Comparison of ENCODE assay signal across 8 mouse cellular contexts in the genomic region with DNA sequence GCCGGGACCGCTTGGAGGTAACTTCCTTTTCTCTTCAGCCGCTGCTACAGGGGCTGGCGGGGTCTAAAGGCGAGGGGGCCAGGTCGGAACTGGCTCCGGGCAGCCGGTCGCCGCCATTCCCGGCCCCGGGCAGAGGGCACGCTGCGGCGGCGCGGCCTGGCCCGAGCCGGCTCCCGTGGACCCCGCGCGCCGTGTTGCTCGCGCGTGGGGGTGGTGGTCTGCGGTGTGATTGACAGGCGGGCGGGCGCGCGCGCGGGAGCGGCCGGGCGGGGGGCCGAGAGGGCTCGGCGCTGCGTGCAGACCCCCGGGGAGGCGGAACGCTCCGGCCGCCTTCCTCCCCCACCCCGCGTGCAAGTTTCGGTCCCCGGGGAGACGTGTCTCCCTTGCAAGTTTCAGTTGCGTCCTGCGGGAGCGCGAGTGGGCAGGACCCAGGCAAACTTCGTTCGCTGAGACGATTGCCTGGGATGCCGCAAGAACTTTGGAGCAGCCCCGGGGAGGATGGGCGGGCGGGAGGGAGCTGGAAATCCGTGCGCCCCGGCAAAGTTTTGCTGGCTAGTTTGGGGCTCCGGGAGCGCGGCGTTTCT. TPM values are rescaled to one million over a fixed set of nuclear protein-coding genes. Genes with fewer than 3 reads are reported as not detected.
DNase-seq lines count a peak whose midpoint lies in the region; ATAC-seq and TF ChIP-seq lines count a peak whose summit lies in the region.

No protein-coding gene starts in this region.

- TF ChIP-seq EP300 in liver, postnatal 0 days (IDR thresholded peaks at IDR 0.05; ENCODE audit: low read depth): no peak
- TF ChIP-seq EP300 in stomach, postnatal 0 days (optimal IDR thresholded peaks at IDR 0.05): no peak

- H3K4me1 ChIP-seq in heart, embryonic 14.5 days (ENCODE audit: control insufficient read depth in 2 of 2, insufficient read depth in 2 of 2, low read length in 2 of 2): peaks cover 4 to 19% of the 10 kb centered on the region in 2 experiments; a peak in 3 of 4 replicates
- peaks cover 22% of the 10 kb centered on the region for H3K4me1 ChIP-seq in liver, postnatal 0 days (ENCODE audit: insufficient read depth)
- H3K4me1 ChIP-seq in neural tube, embryonic 13.5 days (replicated peaks): peaks cover 32% of the 10 kb centered on the region
- no peaks in the 10 kb centered on the region for H3K4me1 ChIP-seq in stomach, postnatal 0 days (replicated peaks; ENCODE audit: control insufficient read depth, insufficient read depth)

- peak overlapping the region; percentile 97 for H3K9ac ChIP-seq in heart, embryonic 14.5 days (ENCODE audit: low read length)
- peak overlapping the region; percentile 92 for H3K9ac ChIP-seq in liver, postnatal 0 days (replicated peaks)
- H3K9ac ChIP-seq in neural tube, embryonic 13.5 days: peak overlapping the region; percentile 97
- H3K9ac ChIP-seq in stomach, postnatal 0 days (ENCODE audit: low read length): peak overlapping the region; percentile 92

- H3K36me3 ChIP-seq in heart, embryonic 14.5 days (ENCODE audit: control insufficient read depth, insufficient read depth, low read length): no peaks in the 10 kb centered on the region
- no peaks in the 10 kb centered on the region for H3K36me3 ChIP-seq in liver, postnatal 0 days (replicated peaks; ENCODE audit: insufficient read depth, low read length)
- H3K36me3 ChIP-seq in neural tube, embryonic 13.5 days: no peaks in the 10 kb centered on the region
- H3K36me3 ChIP-seq in stomach, postnatal 0 days (ENCODE audit: control insufficient read depth, insufficient read depth, low read length): no peaks in the 10 kb centered on the region

- no peaks in the 10 kb centered on the region for H3K9me3 ChIP-seq in heart, embryonic 14.5 days (ENCODE audit: control insufficient read depth, low read length)
- no peaks in the 10 kb centered on the region for H3K9me3 ChIP-seq in liver, postnatal 0 days (ENCODE audit: low read length)
- no peaks in the 10 kb centered on the region for H3K9me3 ChIP-seq in neural tube, embryonic 13.5 days
- no peaks in the 10 kb centered on the region for H3K9me3 ChIP-seq in stomach, postnatal 0 days (ENCODE audit: control insufficient read depth, low read length)

- H3K27me3 ChIP-seq in heart, embryonic 14.5 days (ENCODE audit: control insufficient read depth, insufficient read depth, low read length): no peaks in the 10 kb centered on the region
- H3K27me3 ChIP-seq in liver, postnatal 0 days (ENCODE audit: insufficient read depth, low read length): no peaks in the 10 kb centered on the region
- 0 out of 2 replicates have a peak, but pooled peaks cover 3% of the 10 kb centered on the region for H3K27me3 ChIP-seq in neural tube, embryonic 13.5 days
- no peaks in the 10 kb centered on the region for H3K27me3 ChIP-seq in stomach, postnatal 0 days (ENCODE audit: control insufficient read depth, insufficient read depth, low read length)

- H3K4me3 ChIP-seq in heart, embryonic 14.5 days (ENCODE audit: control insufficient read depth in 1 of 2, insufficient read depth in 1 of 2, low read depth in 1 of 2, low read length in 2 of 2): peak overlapping the region; percentile 88 to 97
- H3K4me3 ChIP-seq in liver, postnatal 0 days (ENCODE audit: low read depth, low read length): peak overlapping the region; percentile 96
- peak overlapping the region; percentile 91 for H3K4me3 ChIP-seq in neural tube, embryonic 13.5 days
- peak overlapping the region; percentile 96 for H3K4me3 ChIP-seq in stomach, postnatal 0 days (ENCODE audit: low read depth, low read length)

- DNase-seq in CD8-positive naive resting alpha-beta T cell, adult 2 months (ENCODE audit: low read depth in 2 of 2, low spot score in 2 of 2): peak; percentile 16 to 20
- DNase-seq in adrenal gland, postnatal 4 days (ENCODE audit: low spot score in 2 of 2): peak; percentile 20 to 38
- peak; percentile 61 to 80 for DNase-seq in kidney, postnatal 25 days
- peak; percentile 73 for DNase-seq in liver, postnatal 0 days
- DNase-seq in stomach, postnatal 0 days (ENCODE audit: low spot score): peak; percentile 70

- peak; percentile 18; the same call in 1 of the 2 replicates for TF ChIP-seq CTCF in liver, postnatal 0 days (IDR thresholded peaks at IDR 0.05; ENCODE audit: low read depth)
- peak; percentile 36; the same call in 1 of the 2 replicates for TF ChIP-seq CTCF in stomach, postnatal 0 days (IDR thresholded peaks at IDR 0.05; ENCODE audit: low read depth)

- under 1% methylated on average over 52 of the region's 70 CpGs for WGBS in heart, embryonic 14.5 days
- under 1% methylated on average over 46 of the region's 70 CpGs for WGBS in liver, postnatal 0 days (ENCODE audit: insufficient replicate concordance)
- WGBS in neural tube, embryonic 13.5 days: under 1% methylated on average over 59 of the region's 70 CpGs
- WGBS in stomach, postnatal 0 days: under 1% methylated on average over 52 of the region's 70 CpGs

- peak; percentile 56 for ATAC-seq in erythroblast, adult 5-6 weeks (replicated peaks; ENCODE audit: low FRiP score, poor library complexity, severe bottlenecking)
- peak; percentile 70 for ATAC-seq in heart, embryonic 14.5 days (ENCODE audit: insufficient number of reproducible peaks, insufficient read depth, low FRiP score, low read depth)
- ATAC-seq in liver, postnatal 0 days: peak; percentile 64
- peak; percentile 79 for ATAC-seq in neural tube, embryonic 13.5 days (ENCODE audit: low read depth)
- peak; percentile 74 for ATAC-seq in stomach, postnatal 0 days (ENCODE audit: low FRiP score, low TSS enrichment)

- peak overlapping the region; percentile 96 to 97 for H3K27ac ChIP-seq in heart, embryonic 14.5 days (replicated peaks in 1 of 2; ENCODE audit: control insufficient read depth in 1 of 2, insufficient read depth in 1 of 2, low read depth in 2 of 2, low read length in 2 of 2)
- H3K27ac ChIP-seq in liver, postnatal 0 days (ENCODE audit: low read depth): peak overlapping the region; percentile 98
- peak overlapping the region; percentile 98 for H3K27ac ChIP-seq in neural tube, embryonic 13.5 days (replicated peaks)
- H3K27ac ChIP-seq in stomach, postnatal 0 days (replicated peaks): peak overlapping the region; percentile 99

- peak overlapping the region; percentile 80 for H3K4me2 ChIP-seq in heart, embryonic 14.5 days (ENCODE audit: low read length)
- peak overlapping the region; percentile 90 for H3K4me2 ChIP-seq in liver, postnatal 0 days (ENCODE audit: low read depth, low read length)
- H3K4me2 ChIP-seq in neural tube, embryonic 13.5 days: peak overlapping the region; percentile 72
- H3K4me2 ChIP-seq in stomach, postnatal 0 days (replicated peaks; ENCODE audit: low read depth): peak overlapping the region; percentile 62

RNA-seq across cellular contexts. Expression of a gene that starts 0.6 kb away (rescaled TPM):
- 10 to 100 TPM; 40.1 to 44.0 TPM for total RNA-seq in adrenal gland, postnatal 4 days (2021)
- total RNA-seq in erythroblast, adult 5-6 weeks (2015; ENCODE audit: low replicate concordance): 5.0 and 5.8 TPM in 2 replicates
- 6.5 and 17.1 TPM in 2 replicates for total RNA-seq in erythroblast, adult 5-6 weeks (2017; ENCODE audit: low replicate concordance)
- 6.7 and 7.5 TPM in 2 replicates for polyA plus RNA-seq in heart, embryonic 14.5 days (2014; fragmentation: Nextera tagmentation; extraction: Ambion mirVana)
- 4.6 and 5.1 TPM in 2 replicates for polyA plus RNA-seq in liver, postnatal 0 days (2015; fragmentation: Nextera tagmentation; extraction: Ambion mirVana)
- polyA plus RNA-seq in neural tube, embryonic 13.5 days (2015; fragmentation: Nextera tagmentation; extraction: Ambion mirVana): 7.9 and 9.3 TPM in 2 replicates
- 7.4 and 8.9 TPM in 2 replicates for polyA plus RNA-seq in stomach, postnatal 0 days (2015; fragmentation: Nextera tagmentation; extraction: Ambion mirVana)

Comparison
In these comparisons a context has a peak if more than half of its experiments do, and no peak if none do; other contexts are left out.
1. Peak in every context shown above with its lines: DNase-seq, ATAC-seq, H3K4me3 ChIP-seq and H3K27ac ChIP-seq.
2. DNase-seq: peak in every context shown above with its lines; median percentile 73 in liver, postnatal 0 days; 70 in kidney, postnatal 25 days; 70 in stomach, postnatal 0 days; 29 in adrenal gland, postnatal 4 days; 18 in CD8-positive naive resting alpha-beta T cell, adult 2 months.